Mouse (Mus musculus) cerebellum, adult 2 months (tissue): ENCODE results near the gene Rgs7bp.

ENCODE experiments used
- CTCF ChIP-seq: fragments of 200-500 bp; IDR thresholded peaks from 2 replicates; pipeline ENCODE4 v1.5.1; 2011; ENCODE audit warnings: low read depth, mild to moderate bottlenecking, control low read depth, low read length, moderate library complexity, borderline replicate concordance; ENCODE audit not compliant: insufficient read depth
- POLR2A ChIP-seq: fragments of 200-500 bp; IDR thresholded peaks from 2 replicates; pipeline ENCODE4 v1.6.1; 2011; ENCODE audit warnings: low read length, control low read depth, borderline replicate concordance; ENCODE audit not compliant: insufficient read depth

DNA sequence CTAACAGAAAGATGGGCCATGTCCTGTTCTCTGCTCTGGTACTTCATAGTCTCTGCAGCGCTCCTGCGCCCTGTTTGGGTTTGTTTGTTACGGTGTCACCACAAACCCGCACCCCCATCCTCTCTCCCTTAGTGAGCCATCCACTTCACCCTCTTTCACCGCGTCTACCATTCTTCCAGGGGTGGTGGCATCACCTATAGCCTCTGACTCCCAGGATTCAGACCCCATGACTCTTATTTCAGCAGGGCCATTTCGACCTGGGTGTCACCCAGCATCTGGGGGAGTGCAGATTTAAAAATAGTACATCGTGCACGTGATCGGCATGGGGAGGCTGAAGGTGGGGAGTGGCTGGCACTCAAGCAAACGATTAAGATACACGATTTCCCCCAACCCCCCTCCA lies 1.1 kb downstream of the Rgs7bp start:
- TF ChIP-seq CTCF (no peak), POLR2A (no peak)
